Mouse (Mus musculus) MN1 (cell line): ENCODE measurements around the gene Arl1.
"Not testable (repeated sequence)": the region's sequence is repeated elsewhere in the genome, so short reads cannot be mapped to it uniquely, and the experiment has no call there.

Experiments
- DNase-seq: peaks from one replicate; pipeline ENCODE4 v3.0.0-alpha.2; 2016; ENCODE audit warnings: low spot score

The Arl1 gene

GRCm38 (mm10) chr10:88765431-88766142, 34.9 kb downstream of the Arl1 start:
- no peak for DNase-seq

GRCm38 (mm10) chr10:88768961-88769360, 38.3 kb downstream of the Arl1 start:
- DNase-seq: no peak

DNA sequence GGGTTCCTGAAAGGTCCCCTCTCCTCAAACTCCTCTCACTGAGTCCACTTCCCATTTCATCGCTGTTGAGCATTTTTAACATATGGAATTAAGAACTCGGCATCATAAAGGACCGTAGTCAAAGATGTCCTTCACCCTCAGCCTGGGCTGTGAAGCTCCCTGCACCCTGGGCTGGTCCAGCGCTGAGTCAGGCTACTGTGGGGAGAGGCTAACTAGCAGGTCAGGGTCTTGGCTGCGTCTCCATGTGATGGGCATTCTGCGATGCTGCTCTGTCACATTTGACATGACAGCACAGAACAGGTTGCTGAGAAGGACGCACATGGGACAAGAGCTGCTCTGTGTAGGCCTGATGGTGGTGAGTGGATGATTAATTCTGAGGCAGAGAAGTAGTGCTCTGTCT, 39.0 kb downstream of the Arl1 start:
- DNase-seq: no peak

DNA sequence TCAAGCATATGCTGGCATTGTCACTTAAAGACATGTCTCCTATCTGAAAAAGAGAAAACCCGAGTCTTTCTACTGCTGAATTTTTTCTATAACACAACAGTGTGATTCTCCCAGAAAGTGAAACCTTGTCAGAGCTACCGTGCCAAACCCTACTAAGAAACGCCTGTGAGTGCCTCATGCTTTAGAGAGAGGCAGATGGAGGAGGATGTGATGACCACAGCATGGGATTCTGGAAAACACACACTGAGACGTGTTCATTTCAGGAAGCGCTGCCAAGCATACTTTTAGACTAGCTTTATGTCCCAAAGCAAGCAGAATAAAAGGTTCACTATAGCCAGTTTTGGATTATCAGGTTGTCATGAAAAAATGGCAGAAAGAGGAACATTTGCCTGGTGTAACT, 42.3 kb downstream of the Arl1 start:
- not testable (repeated sequence) for DNase-seq

GRCm38 (mm10) chr10:88776206-88776605, 45.5 kb downstream of the Arl1 start:
- no peak for DNase-seq

- no peak for DNase-seq
Measured at GRCm38 (mm10) chr10:88780716-88781115, 50.1 kb downstream of the Arl1 start.

- DNase-seq: not testable (repeated sequence)
Measured at GRCm38 (mm10) chr10:88783135-88783534, 52.5 kb downstream of the Arl1 start.

GRCm38 (mm10) chr10:88783941-88784340, 53.3 kb downstream of the Arl1 start:
- DNase-seq: no peak

- DNase-seq: no peak
Measured at GRCm38 (mm10) chr10:88784513-88784931, 53.9 kb downstream of the Arl1 start.

DNA sequence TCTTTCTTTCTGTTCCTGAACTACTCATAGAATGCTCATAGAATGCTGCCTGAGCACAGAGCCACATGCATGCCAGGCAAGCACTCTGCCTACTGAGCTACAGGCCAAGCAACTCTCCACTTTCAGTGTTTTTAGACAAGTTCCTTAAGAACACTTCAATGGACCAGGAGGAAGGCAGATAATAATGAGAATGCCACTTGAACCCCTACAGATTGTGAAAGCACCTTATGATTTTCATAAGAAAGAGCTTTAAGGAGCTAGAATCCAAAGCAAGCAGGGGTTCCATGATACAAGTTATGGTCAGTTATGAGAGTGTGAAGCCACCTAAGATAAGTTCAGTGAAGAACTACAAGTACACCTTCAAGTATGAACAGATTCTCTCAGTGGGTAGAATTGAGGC, 63.0 kb downstream of the Arl1 start:
- no peak for DNase-seq
